Mouse (Mus musculus): ENCODE measurements around the gene Dnaja2.

The Dnaja2 gene

GRCm38 (mm10) chr8:85555181-85556145 lies at the start of gene Dnaja2:
Gene Dnaja2, minus strand, starts transcription at chr8:85555344.
- DNase-seq (ENCODE audit: low spot score in 2 of 2) = peak; percentile 88 to 90

GRCm38 (mm10) chr8:85604201-85604600 lies 49.1 kb upstream of the Dnaja2 start:
- no peak for DNase-seq (ENCODE audit: low spot score in 2 of 2)

GRCm38 (mm10) chr8:85603203-85603895 lies 48.2 kb upstream of the Dnaja2 start:
- peak; percentile 85 for DNase-seq (ENCODE audit: low spot score in 2 of 2)

GRCm38 (mm10) chr8:85602737-85603136 lies 47.6 kb upstream of the Dnaja2 start:
- no peak for DNase-seq (ENCODE audit: low spot score in 2 of 2)

- DNase-seq (ENCODE audit: low spot score in 2 of 2) = no peak
Measured at GRCm38 (mm10) chr8:85601741-85602140, 46.6 kb upstream of the Dnaja2 start.

- DNase-seq (ENCODE audit: low spot score in 2 of 2) = no peak
Measured at GRCm38 (mm10) chr8:85597413-85598191, 42.5 kb upstream of the Dnaja2 start.

- no peak for DNase-seq (ENCODE audit: low spot score in 2 of 2)
Measured at GRCm38 (mm10) chr8:85595391-85595790, 40.2 kb upstream of the Dnaja2 start.

GRCm38 (mm10) chr8:85594983-85595382 lies 39.8 kb upstream of the Dnaja2 start:
- no peak for DNase-seq (ENCODE audit: low spot score in 2 of 2)

GRCm38 (mm10) chr8:85593324-85593723 lies 38.2 kb upstream of the Dnaja2 start:
- DNase-seq (ENCODE audit: low spot score in 2 of 2) = no peak

- DNase-seq (ENCODE audit: low spot score in 2 of 2) = no peak
Measured at GRCm38 (mm10) chr8:85591532-85591931, 36.4 kb upstream of the Dnaja2 start.

GRCm38 (mm10) chr8:85590258-85590657 lies 35.1 kb upstream of the Dnaja2 start:
- DNase-seq (ENCODE audit: low spot score in 2 of 2) = no peak

- no peak for DNase-seq (ENCODE audit: low spot score in 2 of 2)
Measured at GRCm38 (mm10) chr8:85588596-85588995, 33.5 kb upstream of the Dnaja2 start.

GRCm38 (mm10) chr8:85577666-85578065 lies 22.5 kb upstream of the Dnaja2 start:
- DNase-seq (ENCODE audit: low spot score in 2 of 2) = no peak

GRCm38 (mm10) chr8:85573972-85574496 lies 18.9 kb upstream of the Dnaja2 start:
- no peak for DNase-seq (ENCODE audit: low spot score in 2 of 2)

GRCm38 (mm10) chr8:85570466-85570865 lies 15.3 kb upstream of the Dnaja2 start:
- no peak for DNase-seq (ENCODE audit: low spot score in 2 of 2)

GRCm38 (mm10) chr8:85567801-85568200 lies 12.7 kb upstream of the Dnaja2 start:
- no peak for DNase-seq (ENCODE audit: low spot score in 2 of 2)

- DNase-seq (ENCODE audit: low spot score in 2 of 2) = no peak
Measured at GRCm38 (mm10) chr8:85565186-85565585, 10.0 kb upstream of the Dnaja2 start.

GRCm38 (mm10) chr8:85563336-85563735 lies 8.2 kb upstream of the Dnaja2 start:
- no peak for DNase-seq (ENCODE audit: low spot score in 2 of 2)

- no peak for DNase-seq (ENCODE audit: low spot score in 2 of 2)
Measured at GRCm38 (mm10) chr8:85559966-85560365, 4.8 kb upstream of the Dnaja2 start.

GRCm38 (mm10) chr8:85559201-85559600 lies 4.1 kb upstream of the Dnaja2 start:
- DNase-seq (ENCODE audit: low spot score in 2 of 2) = no peak

- no peak for DNase-seq (ENCODE audit: low spot score in 2 of 2)
Measured at GRCm38 (mm10) chr8:85557601-85557986, 2.5 kb upstream of the Dnaja2 start.
